Mouse (Mus musculus): ENCODE data around the gene Msx1.
"Not testable (repeated sequence)": the region's sequence is repeated elsewhere in the genome, so short reads cannot be mapped to it uniquely, and the experiment has no call there.

Msx1 gene

GRCm38 (mm10) chr5:37824461-37824795 is at the start of gene Msx1:
TSS of gene Msx1 (minus strand) at chr5:37824583.
- CTCF ChIA-PET = no interaction called here

GRCm38 (mm10) chr5:37865471-37865870 is 41.1 kb upstream of the Msx1 start:
- CTCF ChIA-PET = no interaction called here

DNA sequence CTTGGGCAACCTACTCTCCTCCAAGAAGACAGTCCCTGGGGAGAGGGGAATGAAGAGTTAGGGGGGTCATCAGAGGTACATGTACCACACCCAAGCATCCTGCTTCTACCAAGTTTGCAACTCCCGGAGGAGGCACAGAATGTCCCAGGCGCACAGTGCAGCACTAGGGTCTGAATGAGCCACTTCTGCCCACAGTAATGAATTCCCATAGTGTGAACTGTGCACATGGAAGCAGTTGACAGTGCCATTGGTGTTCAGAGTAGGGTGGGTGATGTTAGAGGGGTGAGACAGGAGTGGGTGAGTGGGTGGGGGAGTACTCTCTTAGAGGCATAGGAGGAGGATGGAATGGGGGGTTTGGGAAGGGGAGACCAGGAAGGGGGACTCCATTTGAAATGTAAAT is 39.9 kb upstream of the Msx1 start:
- CTCF ChIA-PET = no interaction called here

DNA sequence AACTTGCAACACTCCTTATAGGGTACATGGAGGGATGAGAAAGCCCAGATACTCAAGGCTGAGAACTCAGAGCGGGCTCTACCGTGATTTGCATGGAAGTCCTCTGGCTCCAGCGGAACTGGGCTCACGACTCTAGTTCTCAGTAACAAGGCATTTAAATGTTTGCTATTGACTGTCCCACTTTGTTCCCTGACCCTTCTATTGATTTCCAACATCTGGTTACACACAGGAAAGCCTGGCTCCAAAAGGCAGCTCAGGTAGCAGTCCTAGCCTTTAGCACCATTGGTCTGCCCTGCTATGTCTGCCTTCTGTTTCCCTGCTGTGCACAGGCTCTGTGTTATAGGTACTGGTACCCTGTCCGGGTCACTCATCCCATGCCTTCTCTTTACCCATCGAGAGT is 36.5 kb upstream of the Msx1 start:
- CTCF ChIA-PET = no interaction called here

DNA sequence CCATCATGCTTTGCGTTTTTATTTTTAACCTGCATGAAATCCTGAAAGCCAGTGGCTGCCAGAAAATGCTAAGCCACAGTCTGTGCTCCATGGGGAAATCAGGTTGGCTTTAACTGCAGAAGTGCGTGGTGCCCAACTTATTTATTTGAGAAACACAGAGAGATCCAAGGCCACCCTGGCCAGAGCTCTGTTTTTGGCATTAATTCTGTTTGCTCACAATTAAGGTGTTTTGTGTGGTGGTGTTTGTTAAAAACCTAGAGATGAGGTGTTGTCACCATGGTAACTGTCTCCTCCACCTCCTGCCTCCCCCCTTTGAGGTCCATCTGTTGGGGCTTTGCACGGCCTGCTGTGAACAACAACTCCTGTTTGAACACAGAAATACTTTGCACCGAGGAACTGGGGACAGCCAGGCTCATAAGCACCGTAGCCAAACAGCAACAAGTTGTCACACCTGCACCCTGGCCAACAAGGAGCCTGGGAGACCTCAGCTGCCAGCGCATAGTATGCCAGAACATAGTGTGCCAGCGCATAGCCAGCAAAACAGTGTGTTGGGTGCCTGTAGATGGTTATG is 35.9 kb upstream of the Msx1 start:
- CTCF ChIA-PET = no interaction called here

DNA sequence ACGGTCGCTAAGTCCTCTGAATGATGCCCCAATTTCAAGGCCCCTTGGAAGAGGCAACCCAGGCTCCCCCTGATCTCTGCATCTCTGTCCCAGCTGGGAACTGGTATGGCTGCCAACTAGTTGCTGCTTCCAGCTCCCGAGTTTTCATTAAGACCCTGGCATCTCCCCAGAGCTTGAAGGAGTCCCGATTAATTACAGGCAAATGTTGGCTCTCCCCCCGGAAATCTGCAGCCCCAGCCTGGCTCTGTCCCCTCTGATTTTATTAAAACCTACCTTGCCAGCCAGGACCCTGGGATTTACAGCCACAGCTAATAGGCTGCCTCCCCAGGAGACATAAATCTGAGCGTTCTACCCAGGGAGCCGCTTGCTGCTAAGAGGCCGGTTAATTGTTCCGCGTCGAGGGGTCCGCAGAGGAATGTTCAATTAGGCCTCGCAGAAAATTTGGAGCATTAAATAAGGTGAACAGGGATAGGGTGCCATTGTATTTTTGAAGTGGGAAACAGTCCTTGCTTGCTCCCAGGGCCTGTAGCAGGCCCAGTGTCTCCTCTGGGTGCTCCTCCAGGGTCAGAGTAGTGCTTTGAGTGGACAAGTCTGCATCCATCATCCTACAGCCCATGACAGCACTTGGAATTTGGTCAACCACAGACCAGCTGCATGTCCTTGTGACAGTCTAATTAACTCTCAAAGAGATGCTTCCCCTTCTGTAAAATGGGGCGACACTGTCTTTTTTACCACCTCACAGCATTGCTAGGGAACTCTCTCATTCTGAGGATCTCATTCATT is 33.6 kb upstream of the Msx1 start:
- CTCF ChIA-PET = no interaction called here

DNA sequence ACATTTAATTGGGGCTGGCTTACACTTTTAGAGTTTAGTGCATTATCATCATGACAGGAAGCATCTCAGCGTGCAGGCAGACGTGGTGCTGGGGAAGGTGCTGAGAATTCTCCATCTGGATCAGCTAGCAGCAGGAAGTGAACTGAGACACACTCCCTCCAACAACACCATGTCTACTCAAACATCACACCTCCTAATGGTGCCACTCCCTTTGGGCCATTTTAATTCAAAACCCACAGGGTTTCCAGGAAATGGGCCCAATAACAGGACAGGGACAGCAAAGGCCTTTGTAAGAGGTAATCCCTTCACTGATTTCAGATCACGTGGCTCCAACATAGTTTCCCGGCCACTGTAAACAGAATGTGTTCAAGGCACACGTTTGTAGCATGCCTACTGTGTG is 31.7 kb upstream of the Msx1 start:
- CTCF ChIA-PET = no interaction called here

GRCm38 (mm10) chr5:37854233-37854632 is 29.9 kb upstream of the Msx1 start:
- CTCF ChIA-PET = no interaction called here

GRCm38 (mm10) chr5:37851305-37851982 is 27.1 kb upstream of the Msx1 start:
- CTCF ChIA-PET = no interaction called here

DNA sequence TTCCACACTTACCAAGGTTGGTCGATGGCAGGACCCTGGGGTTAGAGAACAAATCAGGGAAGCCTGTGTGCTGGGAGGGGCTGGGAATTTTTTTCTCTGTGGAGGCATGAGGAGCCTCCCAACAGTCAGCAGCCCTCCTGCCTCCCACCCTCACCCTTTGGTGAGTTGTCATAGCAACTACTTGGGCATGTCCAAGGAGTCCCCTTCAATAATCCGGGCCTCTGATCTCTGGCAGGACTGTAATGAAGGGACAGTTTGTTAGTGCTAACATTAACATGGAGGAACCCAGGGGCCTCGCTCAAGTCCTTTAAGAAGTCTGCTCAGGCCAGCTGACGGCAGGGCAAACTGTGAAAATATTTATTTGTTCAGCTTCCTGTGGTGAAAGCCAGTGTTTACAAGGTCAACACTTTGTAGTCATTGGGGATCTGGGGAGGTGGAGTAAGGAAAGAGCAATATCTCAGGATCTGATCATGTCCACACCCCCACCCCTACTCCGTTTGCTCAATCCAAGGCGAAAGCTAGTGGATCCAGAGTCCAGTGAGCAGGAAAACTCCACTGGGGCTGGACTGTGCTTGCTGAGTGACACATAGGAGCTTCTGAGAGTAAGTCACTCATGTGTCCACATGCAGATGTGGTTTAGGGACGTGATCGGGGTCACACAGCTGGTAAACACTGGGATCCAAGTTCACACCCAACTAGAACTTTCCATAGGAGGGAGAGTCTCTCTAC is 24.8 kb upstream of the Msx1 start:
- CTCF ChIA-PET = no interaction called here

GRCm38 (mm10) chr5:37836267-37836646 is 11.9 kb upstream of the Msx1 start:
- CTCF ChIA-PET = no interaction called here

DNA sequence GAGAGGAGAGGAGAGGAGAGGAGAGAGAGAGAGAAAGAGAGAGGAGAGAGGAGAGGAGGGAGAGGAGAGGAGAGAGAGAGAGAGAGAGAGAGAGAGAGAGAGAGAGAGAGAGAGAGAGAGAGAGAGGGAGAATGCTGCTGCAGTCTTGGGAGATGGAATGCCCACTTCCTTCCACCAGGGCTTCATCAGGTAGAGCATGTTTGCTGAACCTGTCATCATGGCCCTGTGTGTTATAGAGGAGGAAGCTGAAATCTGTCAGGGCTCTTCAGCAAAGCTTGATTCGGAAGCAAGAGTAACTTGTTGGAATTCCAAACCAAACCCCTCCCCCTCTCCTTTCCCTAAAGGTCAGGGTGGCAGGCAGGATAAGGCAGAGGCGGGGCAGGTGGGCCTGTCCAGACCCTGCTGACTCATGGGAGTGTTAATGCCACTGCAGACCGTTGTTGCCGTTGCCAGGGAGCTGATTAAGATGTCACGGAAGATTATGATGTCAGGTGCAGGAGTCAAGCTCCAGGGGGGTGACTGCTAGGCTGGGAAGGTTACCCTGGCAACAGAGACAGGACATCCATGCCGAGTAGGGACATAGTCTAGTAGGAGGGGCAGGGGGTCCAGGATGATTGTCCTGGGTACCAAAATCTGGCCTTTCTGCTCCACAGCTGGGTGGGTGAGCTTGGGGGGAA is 11.3 kb upstream of the Msx1 start:
- CTCF ChIA-PET = no interaction called here

- CTCF ChIA-PET = no interaction called here
Measured at GRCm38 (mm10) chr5:37832766-37833165, 8.4 kb upstream of the Msx1 start.

- CTCF ChIA-PET = no interaction called here
Measured at GRCm38 (mm10) chr5:37832031-37832430, 7.6 kb upstream of the Msx1 start.

- CTCF ChIA-PET = not testable (repeated sequence)
Measured at GRCm38 (mm10) chr5:37830436-37830835, 6.1 kb upstream of the Msx1 start.

GRCm38 (mm10) chr5:37829926-37830325 is 5.5 kb upstream of the Msx1 start:
- CTCF ChIA-PET = no interaction called here

DNA sequence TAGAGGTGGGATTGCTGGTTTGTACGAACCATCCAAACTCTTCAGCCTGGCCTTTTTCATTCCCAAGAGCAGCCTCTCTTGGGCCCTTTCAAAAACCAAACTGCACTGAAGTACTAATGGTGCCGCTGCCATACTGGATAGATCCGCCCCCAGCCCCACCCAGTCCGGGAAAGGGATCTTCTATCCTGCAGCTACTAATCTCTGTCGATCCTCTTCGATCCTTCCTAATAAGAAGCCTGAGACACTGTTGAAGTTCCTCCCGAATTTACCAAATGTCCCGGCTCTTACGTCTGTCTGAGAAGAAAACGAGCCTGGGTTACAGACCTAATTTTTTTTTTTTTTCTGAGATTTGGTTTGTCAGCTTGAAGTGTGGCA is 4.9 kb upstream of the Msx1 start:
- CTCF ChIA-PET = no interaction called here

- CTCF ChIA-PET = no interaction called here
Measured at GRCm38 (mm10) chr5:37828591-37829295, 4.4 kb upstream of the Msx1 start.

DNA sequence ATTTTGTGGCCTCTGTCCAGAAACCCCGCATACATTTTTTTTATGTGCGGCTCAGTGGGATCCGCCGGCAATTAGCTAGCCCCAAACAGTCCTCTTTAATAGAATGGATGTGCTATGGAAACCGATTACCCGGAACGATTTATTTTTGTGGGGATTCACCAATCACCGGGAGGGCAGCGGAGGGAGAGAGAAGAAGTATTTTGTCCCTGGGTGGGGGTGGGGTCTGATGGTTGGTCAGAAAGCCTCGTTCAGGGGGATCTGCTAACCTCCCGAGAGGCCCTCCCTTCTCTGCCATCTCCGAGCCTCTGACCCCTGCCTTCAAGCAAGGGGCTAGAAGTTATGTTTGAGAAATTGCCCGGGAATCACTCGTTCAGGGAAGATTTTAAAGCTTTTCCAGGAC is 3.6 kb upstream of the Msx1 start:
- CTCF ChIA-PET = no interaction called here

DNA sequence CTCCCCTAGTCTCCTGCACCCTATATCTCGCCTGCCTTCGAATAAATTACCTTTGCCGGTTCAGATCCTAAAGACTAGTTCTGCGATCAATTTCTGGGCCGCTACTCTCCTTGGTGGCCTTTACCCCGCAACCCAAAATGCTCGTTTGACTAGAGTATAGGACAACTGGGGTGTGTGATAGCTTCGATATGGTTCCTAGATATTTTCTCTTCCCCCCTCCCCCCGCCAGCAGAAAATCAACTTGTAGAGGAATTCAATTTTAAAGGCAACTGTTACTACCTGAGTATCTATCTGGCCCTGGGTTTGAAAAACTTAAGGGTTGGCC is 3.2 kb upstream of the Msx1 start:
- CTCF ChIA-PET = no interaction called here

- CTCF ChIA-PET = no interaction called here
Measured at GRCm38 (mm10) chr5:37826706-37827625, 2.6 kb upstream of the Msx1 start.

Data from spleen, embryonic (tissue).